Mouse (Mus musculus) neural tube, embryonic 13.5 days (tissue): ENCODE data around the gene Mgat5. TPM values are rescaled to one million over a fixed set of nuclear protein-coding genes. Genes with fewer than 3 reads are reported as not detected.
A peak's percentile ranks its signal among the peaks of the same experiment; 100 is the strongest.

Experiments
- ATAC-seq: fragments of 200-750 bp; cut with Nextera tagmentation; 2 replicates; pipeline ENCODE4 v1.8.0; 2017; ENCODE audit warnings: low read depth, mild to moderate bottlenecking, moderate TSS enrichment, moderate library complexity
- H3K27ac ChIP-seq: fragments of 300-500 bp; sonication (generic); replicated peaks from 2 replicates; pipeline ENCODE4 v1.5.1; 2015; ENCODE audit warnings: moderate library complexity, mild to moderate bottlenecking, inconsistent platforms
- H3K27me3 ChIP-seq: fragments of 300-500 bp; sonication (generic); 2 replicates; pipeline ENCODE4 v1.6.1; 2015; ENCODE audit warnings: mild to moderate bottlenecking, inconsistent platforms
- H3K36me3 ChIP-seq: fragments of 300-500 bp; sonication (generic); 2 replicates; pipeline ENCODE4 v1.6.1; 2015; ENCODE audit warnings: mild to moderate bottlenecking, inconsistent platforms
- H3K4me1 ChIP-seq: fragments of 300-500 bp; sonication (generic); replicated peaks from 2 replicates; pipeline ENCODE4 v1.6.1; 2015; ENCODE audit warnings: inconsistent platforms
- H3K4me2 ChIP-seq: fragments of 300-500 bp; sonication (generic); 2 replicates; pipeline ENCODE4 v1.6.1; 2015; ENCODE audit warnings: inconsistent platforms, mild to moderate bottlenecking, moderate library complexity
- H3K4me3 ChIP-seq: fragments of 300-500 bp; sonication (generic); 2 replicates; pipeline ENCODE4 v1.5.1; 2015; ENCODE audit warnings: mild to moderate bottlenecking, inconsistent platforms
- H3K9ac ChIP-seq: fragments of 300-500 bp; sonication (generic); 2 replicates; pipeline ENCODE4 v1.6.1; 2015; ENCODE audit warnings: moderate library complexity, mild to moderate bottlenecking, inconsistent platforms
- H3K9me3 ChIP-seq: fragments of 300-500 bp; sonication (generic); 2 replicates; pipeline ENCODE4 v1.6.1; 2016; ENCODE audit warnings: inconsistent platforms
- WGBS: fragments of 180-500 bp; shearing (Covaris S2); methylation state at CpG from one replicate; pipeline ENCODE4 v1.1.7; 2015; 5-methylcytosine and 5-hydroxymethylcytosine counted together
- polyA plus RNA-seq: library from polyadenylated mRNA; unstranded; fragments of >200 nt; fragmentation: Nextera tagmentation; extraction: Ambion mirVana; gene quantifications from 2 replicates; pipeline ENCODE4 v1.2.1, GENCODE M21; 2015

Gene Mgat5
- polyA plus RNA-seq, 1 experiment from 2014 or later: 11.2 TPM

GRCm38 (mm10) chr1:127203231-127203764 lies 1.5 kb upstream of the Mgat5 start:
- Histone ChIP-seq H3K36me3 (no peaks in the 10 kb centered on the region), H3K4me1 (peaks cover 30% of the 10 kb centered on the region), H3K9me3 (no peaks in the 10 kb centered on the region), H3K4me3 (no peak overlapping the region), H3K27ac (no peak overlapping the region), H3K4me2 (no peak overlapping the region), H3K9ac (no peak overlapping the region), H3K27me3 (no peaks in the 10 kb centered on the region)
- ATAC-seq: no peak
- WGBS: 67% methylated on average over 4 of the region's 4 CpGs

DNA sequence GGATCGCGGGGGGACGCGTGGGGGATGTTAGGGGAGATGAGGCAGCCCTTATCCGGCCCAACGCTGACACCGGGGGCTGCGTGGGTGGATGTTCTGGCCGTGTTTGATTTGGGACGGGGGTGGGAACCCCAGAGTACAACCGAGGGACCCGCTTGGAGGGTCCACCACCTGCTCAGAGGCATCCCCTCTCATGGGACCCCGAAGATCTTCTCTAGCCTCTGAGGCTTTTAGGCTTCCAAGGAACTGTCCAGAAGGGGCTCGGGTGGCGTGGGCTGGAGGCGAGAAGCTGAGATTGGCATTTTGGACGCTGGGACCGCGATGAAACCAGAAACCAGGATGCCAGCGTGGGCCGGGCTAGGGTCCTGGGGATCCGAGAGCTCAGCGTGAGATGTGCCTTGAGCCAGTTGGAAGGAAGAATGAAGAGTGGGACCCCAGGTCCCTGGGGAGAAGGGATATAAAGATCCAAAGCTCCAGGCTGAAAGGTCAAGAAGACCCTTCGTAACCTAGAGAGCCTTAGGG lies 745 bp downstream of the Mgat5 start:
- no peaks in the 10 kb centered on the region for H3K36me3 ChIP-seq
- H3K9me3 ChIP-seq: no peaks in the 10 kb centered on the region
- peak overlapping the region; percentile 91 for H3K9ac ChIP-seq
- peak overlapping the region; percentile 95 for H3K27ac ChIP-seq
- peak overlapping the region; percentile 91 for H3K4me2 ChIP-seq
- no peaks in the 10 kb centered on the region for H3K27me3 ChIP-seq
- H3K4me3 ChIP-seq: peak overlapping the region; percentile 92
- H3K4me1 ChIP-seq: peaks cover 47% of the 10 kb centered on the region
- under 1% methylated on average over 24 of the region's 24 CpGs for WGBS
- peak; percentile 37 for ATAC-seq

DNA sequence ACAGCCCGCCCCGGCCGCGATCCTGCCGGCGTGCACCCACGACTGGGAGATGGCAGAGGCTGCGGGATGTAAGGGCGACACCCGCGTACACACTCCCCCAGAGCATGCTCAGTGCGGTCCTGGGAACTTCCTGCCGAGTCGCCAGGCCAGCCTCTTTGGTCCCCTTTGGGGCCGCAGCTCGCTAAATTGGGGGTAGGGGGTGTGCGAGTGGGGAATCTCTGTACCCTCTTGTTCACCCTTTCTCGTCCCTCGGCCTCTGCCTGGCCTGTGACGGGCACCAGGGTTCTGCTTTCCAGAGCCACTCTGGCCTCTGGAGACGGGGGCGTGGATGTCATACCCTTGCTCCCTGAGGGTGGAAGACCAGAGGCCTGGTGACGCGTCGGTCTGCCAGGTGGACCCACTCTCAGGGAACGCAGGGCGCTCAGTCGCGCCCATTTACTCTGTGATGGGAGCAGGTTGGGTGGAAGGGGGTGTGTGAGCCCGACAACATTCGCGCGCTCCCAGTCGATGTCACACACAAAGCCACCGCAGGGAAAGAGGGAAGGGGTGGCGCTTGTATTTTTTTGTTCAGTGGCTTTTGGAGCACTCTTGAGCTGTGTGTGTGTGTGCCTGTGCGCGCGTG lies 1.3 kb downstream of the Mgat5 start:
- H3K4me2 ChIP-seq: peak overlapping the region; percentile 91
- peak overlapping the region; percentile 95 for H3K27ac ChIP-seq
- peak; percentile 61 for ATAC-seq
- H3K9ac ChIP-seq: peak overlapping the region; percentile 91
- no peaks in the 10 kb centered on the region for H3K27me3 ChIP-seq
- WGBS: 2% methylated on average over 39 of the region's 39 CpGs
- peak overlapping the region; percentile 92 for H3K4me3 ChIP-seq
- peaks cover 51% of the 10 kb centered on the region for H3K4me1 ChIP-seq
- H3K36me3 ChIP-seq: no peaks in the 10 kb centered on the region
- H3K9me3 ChIP-seq: no peaks in the 10 kb centered on the region

GRCm38 (mm10) chr1:127206881-127207555 lies 2.2 kb downstream of the Mgat5 start:
- Histone ChIP-seq H3K9ac (peak overlapping the region; percentile 91), H3K4me1 (peaks cover 52% of the 10 kb centered on the region), H3K27me3 (no peaks in the 10 kb centered on the region), H3K4me2 (peak overlapping the region; percentile 91), H3K4me3 (peak overlapping the region; percentile 92), H3K36me3 (no peaks in the 10 kb centered on the region), H3K9me3 (no peaks in the 10 kb centered on the region), H3K27ac (peak overlapping the region; percentile 95)
- ATAC-seq: no peak
- 68% methylated on average over 11 of the region's 11 CpGs for WGBS

GRCm38 (mm10) chr1:127208167-127208566 lies 3.4 kb downstream of the Mgat5 start:
- Histone ChIP-seq H3K9me3 (no peaks in the 10 kb centered on the region), H3K36me3 (no peaks in the 10 kb centered on the region), H3K4me3 (no peak overlapping the region), H3K27ac (no peak overlapping the region), H3K4me1 (peaks cover 61% of the 10 kb centered on the region), H3K4me2 (peak overlapping the region; percentile 91), H3K27me3 (no peaks in the 10 kb centered on the region), H3K9ac (0 out of 2 replicates have a peak overlapping the region, but pooled peaks have one; percentile 17)
- 80% methylated on average over 9 of the region's 9 CpGs for whole genome bisulfite sequencing
- ATAC-seq: no peak

DNA sequence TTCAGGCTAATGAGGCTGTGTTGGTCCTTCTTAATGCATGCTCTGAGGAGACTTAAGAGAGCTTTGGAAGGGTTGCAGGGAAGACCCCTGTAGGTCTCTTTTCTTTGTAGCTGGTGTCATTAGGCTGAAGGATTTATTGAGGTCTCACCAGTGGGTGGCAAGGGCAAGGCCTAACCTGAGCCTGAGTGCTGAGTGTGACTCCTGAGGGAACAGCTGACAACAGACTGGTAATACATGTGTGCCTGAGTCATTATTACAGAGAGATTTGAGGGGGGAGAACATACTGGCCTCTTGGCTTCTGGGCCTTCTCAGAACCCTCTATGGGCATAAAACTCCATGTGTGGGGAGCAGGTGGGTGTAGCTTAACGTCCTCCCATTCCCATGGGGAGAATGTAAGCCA lies 8.0 kb downstream of the Mgat5 start:
- 19% methylated on average over 1 of the region's 1 CpGs for WGBS
- Histone ChIP-seq H3K4me2 (no peak overlapping the region), H3K27ac (no peak overlapping the region), H3K27me3 (no peaks in the 10 kb centered on the region), H3K36me3 (no peaks in the 10 kb centered on the region), H3K4me3 (no peak overlapping the region), H3K9ac (no peak overlapping the region), H3K9me3 (no peaks in the 10 kb centered on the region), H3K4me1 (peaks cover 50% of the 10 kb centered on the region)
- ATAC-seq: no peak

GRCm38 (mm10) chr1:127213434-127213833 lies 8.6 kb downstream of the Mgat5 start:
- Histone ChIP-seq H3K27ac (no peak overlapping the region), H3K36me3 (no peaks in the 10 kb centered on the region), H3K4me2 (no peak overlapping the region), H3K27me3 (no peaks in the 10 kb centered on the region), H3K4me3 (no peak overlapping the region), H3K9me3 (no peaks in the 10 kb centered on the region), H3K9ac (no peak overlapping the region), H3K4me1 (peaks cover 47% of the 10 kb centered on the region)
- WGBS: 44% methylated on average over 3 of the region's 3 CpGs
- no peak for ATAC-seq

GRCm38 (mm10) chr1:127214585-127215232 lies 9.9 kb downstream of the Mgat5 start:
- ATAC-seq: no peak
- no peaks in the 10 kb centered on the region for H3K9me3 ChIP-seq
- peaks cover 37% of the 10 kb centered on the region for H3K4me1 ChIP-seq
- no peaks in the 10 kb centered on the region for H3K36me3 ChIP-seq
- H3K4me2 ChIP-seq: no peak overlapping the region
- H3K27me3 ChIP-seq: no peaks in the 10 kb centered on the region
- H3K27ac ChIP-seq: no peak overlapping the region
- WGBS: 94% methylated on average over 8 of the region's 8 CpGs
- H3K4me3 ChIP-seq: no peak overlapping the region
- H3K9ac ChIP-seq: no peak overlapping the region

- WGBS: 67% methylated on average over 2 of the region's 2 CpGs
- H3K27ac ChIP-seq: no peak overlapping the region
- H3K4me2 ChIP-seq: no peak overlapping the region
- H3K9me3 ChIP-seq: 0 out of 2 replicates have a peak, but pooled peaks cover 5% of the 10 kb centered on the region
- peaks cover 26% of the 10 kb centered on the region for H3K4me1 ChIP-seq
- ATAC-seq: no peak
- H3K4me3 ChIP-seq: no peak overlapping the region
- no peaks in the 10 kb centered on the region for H3K36me3 ChIP-seq
- H3K27me3 ChIP-seq: no peaks in the 10 kb centered on the region
- H3K9ac ChIP-seq: no peak overlapping the region
These were observed 12.2 kb downstream of the Mgat5 start for GRCm38 (mm10) chr1:127216979-127217378.

- H3K4me2 ChIP-seq: no peak overlapping the region
- H3K36me3 ChIP-seq: no peaks in the 10 kb centered on the region
- no peaks in the 10 kb centered on the region for H3K27me3 ChIP-seq
- 0 out of 2 replicates have a peak overlapping the region, but pooled peaks have one; percentile 23 for H3K27ac ChIP-seq
- WGBS: 83% methylated on average over 4 of the region's 4 CpGs
- ATAC-seq: no peak
- peaks cover 22% of the 10 kb centered on the region for H3K4me1 ChIP-seq
- H3K9ac ChIP-seq: no peak overlapping the region
- H3K4me3 ChIP-seq: no peak overlapping the region
- H3K9me3 ChIP-seq: 0 out of 2 replicates have a peak, but pooled peaks cover 5% of the 10 kb centered on the region
These were observed 12.8 kb downstream of the Mgat5 start for GRCm38 (mm10) chr1:127217665-127218064.

GRCm38 (mm10) chr1:127218182-127218581 lies 13.4 kb downstream of the Mgat5 start:
- ATAC-seq: no peak
- no peak overlapping the region for H3K9ac ChIP-seq
- 87% methylated on average over 7 of the region's 7 CpGs for WGBS
- H3K27ac ChIP-seq: no peak overlapping the region
- 0 out of 2 replicates have a peak, but pooled peaks cover 5% of the 10 kb centered on the region for H3K9me3 ChIP-seq
- no peaks in the 10 kb centered on the region for H3K27me3 ChIP-seq
- H3K4me3 ChIP-seq: no peak overlapping the region
- H3K4me1 ChIP-seq: peaks cover 17% of the 10 kb centered on the region
- H3K4me2 ChIP-seq: no peak overlapping the region
- H3K36me3 ChIP-seq: no peaks in the 10 kb centered on the region

DNA sequence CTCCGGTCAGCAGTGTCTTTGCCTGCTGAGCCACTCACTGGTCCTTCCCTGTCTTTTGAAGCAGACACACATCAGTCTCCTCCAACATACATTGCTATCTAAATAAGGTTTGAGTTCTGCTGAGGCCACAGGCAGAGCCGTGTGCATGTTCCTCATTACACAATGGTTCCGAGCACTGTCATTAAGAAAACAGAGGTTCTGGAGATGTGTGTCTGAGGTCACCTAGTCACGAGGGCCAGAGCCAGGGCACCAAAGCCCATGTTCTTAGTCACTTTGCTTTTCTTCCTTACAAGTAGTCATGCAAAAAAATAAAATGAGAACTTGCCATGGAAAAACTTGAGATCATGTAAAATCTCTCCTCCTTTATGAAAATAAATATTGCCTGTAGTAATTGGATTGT lies 14.3 kb downstream of the Mgat5 start:
- H3K36me3 ChIP-seq: no peaks in the 10 kb centered on the region
- no peak overlapping the region for H3K4me2 ChIP-seq
- H3K9ac ChIP-seq: no peak overlapping the region
- H3K27ac ChIP-seq: no peak overlapping the region
- peaks cover 16% of the 10 kb centered on the region for H3K4me1 ChIP-seq
- H3K27me3 ChIP-seq: no peaks in the 10 kb centered on the region
- ATAC-seq: no peak
- H3K9me3 ChIP-seq: 0 out of 2 replicates have a peak, but pooled peaks cover 5% of the 10 kb centered on the region
- H3K4me3 ChIP-seq: no peak overlapping the region
- 88% methylated on average over 4 of the region's 4 CpGs for WGBS
